Mouse (Mus musculus) mouse embryonic stem cell (cell line): Measurements from ENCODE around the gene Olfr1392.
"Not testable (repeated sequence)": the region's sequence is repeated elsewhere in the genome, so short reads cannot be mapped to it uniquely, and the experiment has no call there.

Experiments
- in situ Hi-C, 2 experiments: fragments of 300-500 bp; cut with MboI; formaldehyde crosslinking; loops; 1 replicate in 1 of 2; 3 replicates in 1 of 2; pipeline ENCODE4 v1.14.3; 2019 to 2020; ENCODE audit warnings: low sequenced_read_pairs in 2 of 2, low pct_unique_long_range_greater_than_20kb in 1 of 2, mixed read lengths in 1 of 2; ENCODE audit not compliant: unreplicated experiment in 1 of 2

Olfr1392 gene

GRCm38 (mm10) chr11:49284982-49285381, at the start of gene Olfr1392:
TSS of gene Olfr1392 (plus strand) at chr11:49285282.
- in situ Hi-C loops, result not testable (repeated sequence)

DNA sequence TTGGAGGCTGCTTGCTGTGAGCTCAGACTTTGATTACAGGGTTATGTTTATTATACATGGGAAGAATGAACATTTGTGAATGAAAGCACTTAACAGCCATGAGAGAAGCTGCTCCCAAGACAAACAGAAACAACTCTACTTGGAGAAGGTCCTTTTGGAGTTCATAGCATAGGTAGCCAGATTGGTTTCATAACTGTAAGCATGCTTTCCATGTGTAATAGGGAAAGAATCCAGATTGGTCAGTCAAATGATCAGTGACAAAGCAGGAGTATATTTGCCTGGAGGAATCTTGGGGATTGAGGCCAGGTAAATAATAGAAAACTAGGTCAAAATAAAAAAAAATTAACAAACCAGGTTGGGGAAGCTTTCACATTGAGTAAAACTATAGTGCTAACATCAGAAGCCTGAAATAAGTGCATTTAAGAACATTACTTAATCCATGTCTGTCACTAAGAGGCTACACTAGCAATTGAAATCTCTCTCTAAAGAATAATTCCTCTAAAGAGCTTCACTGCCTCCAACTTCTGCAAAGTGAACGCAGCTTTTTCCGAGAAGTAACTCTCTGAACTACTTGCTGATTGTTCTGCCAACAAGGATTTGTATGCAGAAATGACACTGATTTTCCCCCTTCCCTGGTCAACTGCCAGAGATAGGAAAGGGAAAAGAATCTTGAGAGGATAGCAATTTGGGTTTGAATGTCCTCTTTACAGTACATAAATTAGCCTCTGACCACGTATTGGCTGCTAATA, 49.4 kb upstream of the Olfr1392 start:
- in situ Hi-C loops, result no loop called here

GRCm38 (mm10) chr11:49236891-49237290, 48.2 kb upstream of the Olfr1392 start:
- in situ Hi-C loops, result no loop called here

DNA sequence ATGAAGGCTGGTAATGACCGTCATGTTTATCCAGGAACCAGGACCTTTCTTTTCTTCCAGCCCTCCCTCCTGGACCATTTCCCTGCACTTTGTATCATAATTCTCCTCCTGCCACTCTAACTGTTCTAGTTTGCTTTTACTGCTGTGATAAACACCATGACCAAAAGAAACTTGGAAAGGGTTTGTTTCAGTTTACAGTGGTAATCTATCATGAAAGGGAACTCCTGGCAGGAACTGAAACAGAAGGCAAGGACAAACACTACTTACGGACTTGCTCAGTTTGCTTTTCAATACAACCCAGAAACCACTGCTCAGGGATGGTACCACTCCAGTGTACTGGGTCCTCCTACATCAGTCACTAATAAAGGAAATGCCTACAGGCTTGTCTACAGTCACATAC, 47.5 kb upstream of the Olfr1392 start:
- in situ Hi-C loops, result no loop called here

GRCm38 (mm10) chr11:49240310-49240709, 44.8 kb upstream of the Olfr1392 start:
- in situ Hi-C loops, result no loop called here

DNA sequence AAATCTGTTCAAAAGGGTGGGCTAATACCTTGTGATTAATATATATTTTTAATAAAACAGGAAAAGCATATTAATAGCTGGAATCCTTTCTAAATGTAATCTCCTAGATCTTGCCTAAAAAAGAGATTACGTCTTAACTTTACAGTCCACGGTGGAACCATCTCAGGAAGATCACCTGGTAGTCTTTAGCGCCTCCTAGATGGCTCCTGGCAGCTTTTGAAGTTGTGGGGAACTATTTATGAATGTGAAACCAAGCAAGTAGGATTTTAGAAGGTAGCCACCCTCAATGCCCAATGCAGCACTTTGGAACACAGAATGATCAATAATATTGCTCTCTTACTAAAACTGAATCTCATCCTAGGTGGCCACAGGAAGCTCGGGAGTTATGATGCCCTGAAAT, 44.2 kb upstream of the Olfr1392 start:
- in situ Hi-C loops, result no loop called here

DNA sequence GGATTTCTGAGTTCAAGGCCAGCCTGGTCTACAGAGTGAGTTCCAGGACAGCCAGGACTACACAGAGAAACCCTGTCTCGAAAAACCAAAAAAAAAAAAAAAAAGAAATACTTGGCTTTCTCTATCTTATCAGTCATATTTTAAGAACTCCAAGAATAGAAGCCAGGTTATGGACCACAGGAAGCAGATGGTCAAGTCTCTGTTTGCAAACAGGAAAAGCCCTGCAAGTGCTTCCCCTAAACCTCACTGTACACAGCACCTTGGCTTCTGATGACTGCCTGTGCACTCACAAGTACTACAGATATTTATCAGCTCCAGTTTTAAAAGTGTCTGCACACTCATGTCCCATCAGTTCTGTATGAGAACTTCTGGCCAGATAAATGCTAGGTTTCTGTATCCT, 43.6 kb upstream of the Olfr1392 start:
- in situ Hi-C loops, result no loop called here

GRCm38 (mm10) chr11:49242944-49243626, 42.0 kb upstream of the Olfr1392 start:
- in situ Hi-C loops, result no loop called here

DNA sequence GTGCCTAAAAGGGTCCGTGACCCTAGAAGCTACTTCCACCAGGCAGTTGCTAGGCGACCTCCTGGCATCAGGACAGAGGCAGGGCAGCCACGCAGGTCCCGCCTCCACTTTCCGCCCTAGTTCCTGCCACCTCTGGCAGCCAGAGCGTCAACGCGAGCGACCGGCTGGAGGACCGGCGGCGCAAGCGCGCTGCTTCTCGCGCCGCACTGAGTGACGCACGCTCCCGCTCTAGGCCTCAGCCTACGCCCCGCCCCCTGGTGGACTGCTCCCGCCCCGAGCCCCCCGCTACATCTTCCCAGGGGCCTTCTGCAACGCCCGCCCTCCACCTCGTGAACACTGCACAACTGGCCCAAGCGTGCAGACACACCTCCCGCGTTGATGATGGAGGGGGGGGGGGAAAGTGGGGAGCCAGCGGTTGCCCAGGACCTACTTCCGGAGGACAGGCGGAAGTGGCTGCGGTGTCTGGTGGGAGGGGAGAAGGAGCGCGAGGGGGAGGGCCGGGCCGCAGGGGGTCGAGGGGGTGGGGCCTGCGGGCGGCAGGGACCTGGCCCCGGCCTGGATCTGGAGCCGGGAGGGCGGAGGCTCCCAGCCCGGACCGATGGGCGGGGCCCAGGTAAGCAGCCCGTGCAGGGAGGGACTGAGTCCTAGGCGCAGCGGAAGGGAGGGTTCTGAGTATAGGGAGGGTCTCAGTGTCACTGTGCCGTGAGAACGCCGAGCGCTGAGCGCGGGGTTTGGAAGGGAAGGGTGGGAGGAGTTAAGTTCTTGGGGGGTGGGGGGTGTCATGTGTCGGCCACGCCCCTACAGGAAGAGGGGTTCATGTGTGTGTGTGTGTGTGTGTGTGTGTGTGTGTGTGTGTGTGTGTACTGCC, 41.1 kb upstream of the Olfr1392 start, which contains the start of gene Mgat1:
Gene Mgat1 (plus strand): TSS at position 465 of the 868 bp plus-strand sequence.
- in situ Hi-C loops, result no loop called here

GRCm38 (mm10) chr11:49244595-49244930, 40.5 kb upstream of the Olfr1392 start:
- in situ Hi-C loops, result no loop called here

DNA sequence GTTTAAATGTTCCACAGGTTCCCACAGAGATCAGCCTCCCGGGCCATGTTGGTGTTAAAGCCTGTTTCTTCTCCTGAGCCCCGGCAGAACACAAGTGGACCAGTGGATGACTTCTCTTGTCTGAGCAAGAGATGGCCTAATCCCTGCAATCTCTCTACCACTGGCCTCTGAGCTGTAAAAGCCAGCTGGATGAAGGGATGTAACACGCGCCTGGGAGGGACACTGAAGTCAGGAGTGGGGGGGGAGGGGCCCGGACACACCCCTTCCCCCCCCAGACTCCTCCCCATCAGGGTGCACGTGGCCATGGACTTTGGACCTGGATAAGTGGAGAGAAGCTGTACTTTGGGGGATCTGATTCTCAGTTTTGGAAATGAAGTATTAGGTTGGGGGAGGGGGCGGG, 39.9 kb upstream of the Olfr1392 start:
- in situ Hi-C loops, result no loop called here

- in situ Hi-C loops, result no loop called here
Measured at GRCm38 (mm10) chr11:49245634-49246415, 39.3 kb upstream of the Olfr1392 start.

DNA sequence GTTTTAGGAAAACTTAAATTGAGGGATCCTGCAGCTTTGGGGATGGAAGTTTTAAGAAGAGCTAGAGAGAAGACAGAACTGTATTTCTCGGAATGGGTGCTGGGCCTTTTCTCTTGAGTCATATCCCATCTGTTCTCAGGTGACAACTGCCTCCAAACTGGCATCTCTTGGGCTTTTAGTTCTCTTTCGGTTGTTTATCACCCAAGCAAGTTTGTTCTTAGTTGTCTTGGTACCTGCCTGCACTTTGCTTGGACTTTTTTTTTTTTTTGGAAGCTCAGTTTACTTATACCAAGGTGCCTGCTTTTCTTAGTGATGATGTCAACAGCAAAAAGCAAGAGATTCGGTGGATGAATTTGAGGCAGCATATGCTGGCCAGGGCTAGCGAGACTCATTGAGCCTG, 38.6 kb upstream of the Olfr1392 start:
- in situ Hi-C loops, result no loop called here

- in situ Hi-C loops, result no loop called here
Measured at GRCm38 (mm10) chr11:49247255-49247654, 37.8 kb upstream of the Olfr1392 start.

GRCm38 (mm10) chr11:49248226-49248973, 36.7 kb upstream of the Olfr1392 start:
- in situ Hi-C loops, result no loop called here

DNA sequence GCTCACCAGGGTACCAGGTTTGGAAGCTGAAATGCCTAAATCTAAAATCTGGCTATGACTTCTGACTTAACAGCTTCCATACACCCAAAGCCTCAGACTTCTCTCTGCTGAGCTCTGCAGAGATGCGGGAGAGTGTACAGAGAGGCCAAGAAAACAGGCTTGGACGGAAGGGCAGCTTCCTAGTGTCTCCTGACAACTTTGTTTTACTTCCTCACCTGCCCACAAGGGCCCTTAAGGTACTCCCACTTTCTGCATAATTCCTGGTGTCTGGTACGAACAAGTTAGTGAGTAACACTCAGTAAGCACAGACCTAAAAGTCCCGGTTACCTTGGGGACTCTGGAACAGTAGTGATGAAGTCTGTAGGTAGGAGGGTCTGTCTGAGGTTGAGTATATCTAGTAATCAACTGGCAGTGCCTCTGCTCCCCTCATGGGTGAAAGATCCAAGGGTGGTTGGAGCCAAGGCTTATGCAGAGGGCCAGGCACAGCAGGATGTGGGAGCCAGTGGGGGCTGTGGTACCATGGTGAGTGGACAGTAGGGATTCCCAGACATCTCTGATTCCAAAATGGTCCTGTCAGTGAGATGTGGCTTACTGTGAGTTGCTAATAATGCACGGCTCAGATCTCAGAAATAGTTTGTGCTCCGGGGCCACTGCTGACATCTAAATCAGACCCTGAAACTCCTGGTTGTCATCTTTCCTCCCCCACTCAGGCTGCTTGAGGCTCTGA, 35.9 kb upstream of the Olfr1392 start:
- in situ Hi-C loops, result no loop called here

DNA sequence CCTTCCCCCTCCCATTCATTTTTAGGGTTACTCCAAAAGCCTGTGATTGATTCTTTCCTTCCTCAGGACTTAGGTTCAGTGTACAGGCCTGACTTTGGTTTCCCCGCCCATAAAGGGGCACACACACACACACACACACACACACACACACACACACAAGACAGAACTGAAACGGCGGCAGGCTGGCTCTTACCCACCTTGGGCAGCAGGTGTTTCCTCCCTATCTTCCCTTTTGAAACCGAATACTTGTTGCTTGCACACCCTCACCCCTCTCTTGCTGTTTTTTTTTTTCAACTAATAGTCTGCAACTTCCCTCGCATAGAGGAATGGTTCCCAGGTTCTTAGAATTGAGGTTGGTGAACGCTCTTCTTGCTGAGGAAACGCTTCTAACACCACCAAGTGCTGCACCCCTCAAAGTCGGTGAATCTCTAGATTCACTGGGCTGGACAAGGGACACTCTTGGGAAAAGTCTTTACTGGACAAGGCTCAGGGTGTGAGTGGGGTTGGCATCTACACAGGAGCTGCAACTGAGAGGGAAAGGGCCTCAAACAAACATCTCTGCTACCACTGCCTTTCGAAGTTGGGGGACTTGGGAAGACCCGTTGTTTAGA, 35.2 kb upstream of the Olfr1392 start:
- in situ Hi-C loops, result loop anchor here (25.0 kb wide), 1 partner anchor 388 kb away; the partner anchor contains the start of gene Irgm1 (in 2 of the 2)
